Comparison of ENCODE assay signal across 10 mouse cellular contexts in the genomic region with DNA sequence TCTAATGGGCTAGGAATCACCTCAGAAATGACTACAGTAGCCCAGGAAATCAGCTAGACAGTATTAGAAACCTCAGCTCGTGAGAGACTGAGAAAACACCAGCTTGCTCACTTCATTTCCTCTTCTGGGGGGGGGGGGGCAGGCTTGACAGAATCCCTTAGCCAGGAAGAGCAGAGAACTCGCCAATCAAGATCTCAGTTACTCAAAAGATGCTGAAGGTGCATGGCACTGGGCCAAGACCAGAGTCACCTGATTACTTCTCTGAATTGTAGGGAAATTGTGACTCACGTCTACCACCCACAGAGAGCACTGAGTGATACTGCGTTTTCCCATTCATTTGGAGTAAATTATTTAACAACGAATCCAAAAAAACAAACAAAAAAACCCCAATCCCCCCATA. TPM values are rescaled to one million over a fixed set of nuclear protein-coding genes. Genes with fewer than 3 reads are reported as not detected.
DNase-seq lines count a peak whose midpoint lies in the region; ATAC-seq and TF ChIP-seq lines count a peak whose summit lies in the region.
"Had no signal": no experiment of that assay in that cellular context is flagged by ENCODE, and none has a peak within 500 bp of the region (broad histone marks: within the 10 kb centered on the region; RNA-seq: fewer than 3 reads in every experiment).

No protein-coding gene starts in this region.

- no peaks in the 10 kb centered on the region for H3K4me1 ChIP-seq in embryonic facial prominence, embryonic 13.5 days
- 0 out of 2 replicates have a peak, but pooled peaks cover 3% of the 10 kb centered on the region for H3K4me1 ChIP-seq in embryonic facial prominence, embryonic 10.5 days
- peaks cover 2% of the 10 kb centered on the region; the same call in 1 of the 2 replicates for H3K4me1 ChIP-seq in spleen, adult 2 months (ENCODE audit: control insufficient read depth, insufficient read depth, insufficient read length)
- no peaks in the 10 kb centered on the region for H3K4me1 ChIP-seq in stomach, postnatal 0 days (replicated peaks; ENCODE audit: control insufficient read depth, insufficient read depth)
- no peaks in the 10 kb centered on the region for H3K4me1 ChIP-seq in forebrain, embryonic 11.5 days (replicated peaks; ENCODE audit: control insufficient read depth, insufficient read depth, low read length)
- H3K4me1 ChIP-seq: hindbrain, embryonic 12.5 days had no signal

- no peak overlapping the region for H3K4me3 ChIP-seq in embryonic facial prominence, embryonic 13.5 days
- H3K4me3 ChIP-seq in embryonic facial prominence, embryonic 10.5 days, result no peak overlapping the region
- no peak overlapping the region for H3K4me3 ChIP-seq in spleen, adult 2 months (ENCODE audit: extremely low read depth, insufficient read depth, insufficient read length)
- H3K4me3 ChIP-seq in stomach, postnatal 0 days (ENCODE audit: low read depth, low read length), result no peak overlapping the region
- no peak overlapping the region for H3K4me3 ChIP-seq in forebrain, embryonic 11.5 days (ENCODE audit: low read depth, low read length)
- H3K4me3 ChIP-seq: hindbrain, embryonic 12.5 days had no signal

- no peak for ATAC-seq in embryonic facial prominence, embryonic 13.5 days (ENCODE audit: insufficient number of reproducible peaks, insufficient read depth, low FRiP score, low TSS enrichment, low read depth)
- no peak for ATAC-seq in stomach, postnatal 0 days (ENCODE audit: low FRiP score, low TSS enrichment)
- no peak for ATAC-seq in forebrain, embryonic 11.5 days (replicated peaks; ENCODE audit: low FRiP score)
- no peak for ATAC-seq in erythroblast, adult 5-6 weeks (replicated peaks; ENCODE audit: low FRiP score, poor library complexity, severe bottlenecking)

- peak overlapping the region; percentile 19; the same call in 1 of the 2 replicates for H3K27ac ChIP-seq in embryonic facial prominence, embryonic 13.5 days
- no peak overlapping the region for H3K27ac ChIP-seq in embryonic facial prominence, embryonic 10.5 days (replicated peaks)
- H3K27ac ChIP-seq in spleen, adult 2 months (ENCODE audit: insufficient read depth, low read length), result peak overlapping the region; percentile 49
- no peak overlapping the region; the same call in 1 of the 2 replicates for H3K27ac ChIP-seq in stomach, postnatal 0 days (replicated peaks)
- no peak overlapping the region for H3K27ac ChIP-seq in forebrain, embryonic 11.5 days (ENCODE audit: low read depth, low read length)
- H3K27ac ChIP-seq: hindbrain, embryonic 12.5 days had no signal

- TF ChIP-seq POLR2A in spleen, adult 2 months (IDR thresholded peaks at IDR 0.05; ENCODE audit: low read depth, low read length), result no peak

- no peak for TF ChIP-seq CTCF in spleen, adult 2 months (IDR thresholded peaks at IDR 0.05; ENCODE audit: extremely low read depth, insufficient read depth, insufficient read length, insufficient replicate concordance)
- TF ChIP-seq CTCF in stomach, postnatal 0 days (IDR thresholded peaks at IDR 0.05; ENCODE audit: low read depth), result no peak

- no peaks in the 10 kb centered on the region for H3K9me3 ChIP-seq in embryonic facial prominence, embryonic 13.5 days
- no peaks in the 10 kb centered on the region for H3K9me3 ChIP-seq in embryonic facial prominence, embryonic 10.5 days
- H3K9me3 ChIP-seq in stomach, postnatal 0 days (ENCODE audit: control insufficient read depth, low read length), result no peaks in the 10 kb centered on the region
- no peaks in the 10 kb centered on the region for H3K9me3 ChIP-seq in forebrain, embryonic 11.5 days (ENCODE audit: control insufficient read depth, low read length)
- H3K9me3 ChIP-seq: hindbrain, embryonic 12.5 days had no signal

- H3K4me2 ChIP-seq in embryonic facial prominence, embryonic 13.5 days, result no peak overlapping the region
- H3K4me2 ChIP-seq in stomach, postnatal 0 days (replicated peaks; ENCODE audit: low read depth), result no peak overlapping the region
- no peak overlapping the region for H3K4me2 ChIP-seq in forebrain, embryonic 11.5 days (ENCODE audit: low read depth, low read length, severe bottlenecking)
- H3K4me2 ChIP-seq: hindbrain, embryonic 12.5 days had no signal

- no peaks in the 10 kb centered on the region for H3K27me3 ChIP-seq in embryonic facial prominence, embryonic 13.5 days
- H3K27me3 ChIP-seq in embryonic facial prominence, embryonic 10.5 days (replicated peaks; ENCODE audit: low read depth, poor library complexity, severe bottlenecking), result 0 out of 2 replicates have a peak, but pooled peaks cover 5% of the 10 kb centered on the region
- no peaks in the 10 kb centered on the region for H3K27me3 ChIP-seq in spleen, adult 2 months (ENCODE audit: control insufficient read depth, insufficient read depth, low read length)
- H3K27me3 ChIP-seq in stomach, postnatal 0 days (ENCODE audit: control insufficient read depth, insufficient read depth, low read length), result no peaks in the 10 kb centered on the region
- no peaks in the 10 kb centered on the region for H3K27me3 ChIP-seq in forebrain, embryonic 11.5 days (ENCODE audit: control insufficient read depth, insufficient read depth, low read length)

- 48% methylated on average over 5 of the region's 5 CpGs for WGBS in embryonic facial prominence, embryonic 13.5 days
- 71% methylated on average over 5 of the region's 5 CpGs for WGBS in embryonic facial prominence, embryonic 10.5 days
- WGBS in spleen, adult 2 months, result 20% methylated on average over 5 of the region's 5 CpGs
- 16% methylated on average over 5 of the region's 5 CpGs for WGBS in stomach, postnatal 0 days
- 69% methylated on average over 5 of the region's 5 CpGs for WGBS in forebrain, embryonic 11.5 days

- no peak overlapping the region for H3K9ac ChIP-seq in embryonic facial prominence, embryonic 13.5 days
- H3K9ac ChIP-seq in stomach, postnatal 0 days (ENCODE audit: low read length), result no peak overlapping the region
- no peak overlapping the region for H3K9ac ChIP-seq in forebrain, embryonic 11.5 days (ENCODE audit: low read length)
- H3K9ac ChIP-seq: hindbrain, embryonic 12.5 days had no signal

- H3K36me3 ChIP-seq in embryonic facial prominence, embryonic 13.5 days, result 0 out of 2 replicates have a peak, but pooled peaks cover under 1% of the 10 kb centered on the region
- no peaks in the 10 kb centered on the region for H3K36me3 ChIP-seq in embryonic facial prominence, embryonic 10.5 days (replicated peaks)
- no peaks in the 10 kb centered on the region for H3K36me3 ChIP-seq in spleen, adult 2 months (ENCODE audit: control insufficient read depth, insufficient read depth, low read length)
- no peaks in the 10 kb centered on the region for H3K36me3 ChIP-seq in stomach, postnatal 0 days (ENCODE audit: control insufficient read depth, insufficient read depth, low read length)
- H3K36me3 ChIP-seq in forebrain, embryonic 11.5 days (ENCODE audit: control insufficient read depth, insufficient read depth, low read length), result no peaks in the 10 kb centered on the region
- H3K36me3 ChIP-seq: hindbrain, embryonic 12.5 days had no signal

- DNase-seq in embryonic facial prominence, embryonic 10.5 days (ENCODE audit: low spot score), result no peak
- peak; percentile 23 to 66 for DNase-seq in spleen, adult 2 months (ENCODE audit: low read depth in 1 of 2, low spot score in 2 of 2)
- DNase-seq in spleen, postnatal 14 days (ENCODE audit: low spot score in 2 of 2), result no peak
- DNase-seq in kidney, adult 8-10 months, result peak; percentile 30 to 60
- DNase-seq in stomach, postnatal 0 days (ENCODE audit: low spot score), result peak; percentile 75
- no peak for DNase-seq in forebrain, embryonic 11.5 days (ENCODE audit: low spot score)

- TF ChIP-seq EP300 in stomach, postnatal 0 days (optimal IDR thresholded peaks at IDR 0.05), result no peak

RNA-seq across cellular contexts. Expression of a gene that starts 8.2 kb away (rescaled TPM):
- polyA plus RNA-seq in embryonic facial prominence, embryonic 13.5 days (2015; fragmentation: Nextera tagmentation; extraction: Ambion mirVana), result 6.0 and 7.0 TPM in 2 replicates
- polyA plus RNA-seq in embryonic facial prominence, embryonic 10.5 days (2016; fragmentation: Nextera tagmentation; extraction: Ambion mirVana), result 0.83 and 0.88 TPM in 2 replicates
- polyA plus RNA-seq in spleen, adult 2 months (2012; rRNA removed), result 0.83 and 1.2 TPM in 2 replicates
- polyA plus RNA-seq in stomach, postnatal 0 days (2015; fragmentation: Nextera tagmentation; extraction: Ambion mirVana), result 39.8 and 42.2 TPM in 2 replicates
- 0.20 and 0.43 TPM in 2 replicates for polyA plus RNA-seq in forebrain, embryonic 11.5 days (2014; fragmentation: Nextera tagmentation; extraction: Ambion mirVana)
- not detected in 2 replicates for total RNA-seq in erythroblast, adult 5-6 weeks (2015; ENCODE audit: low replicate concordance)
- total RNA-seq in erythroblast, adult 5-6 weeks (2017; ENCODE audit: low replicate concordance), result not detected in 2 replicates
- total RNA-seq: monocyte, adult 5-6 weeks had no signal

RNA-seq across cellular contexts. Expression of a gene that starts 27.5 kb away (rescaled TPM):
- 14.0 and 15.1 TPM in 2 replicates for polyA plus RNA-seq in embryonic facial prominence, embryonic 13.5 days (2015; fragmentation: Nextera tagmentation; extraction: Ambion mirVana)
- 8.9 TPM in 2 replicates for polyA plus RNA-seq in embryonic facial prominence, embryonic 10.5 days (2016; fragmentation: Nextera tagmentation; extraction: Ambion mirVana)
- 6.3 and 7.9 TPM in 2 replicates for polyA plus RNA-seq in spleen, adult 2 months (2012; rRNA removed)
- 15.7 and 15.8 TPM in 2 replicates for polyA plus RNA-seq in stomach, postnatal 0 days (2015; fragmentation: Nextera tagmentation; extraction: Ambion mirVana)
- 12.7 and 14.1 TPM in 2 replicates for polyA plus RNA-seq in forebrain, embryonic 11.5 days (2014; fragmentation: Nextera tagmentation; extraction: Ambion mirVana)
- total RNA-seq in erythroblast, adult 5-6 weeks (2015; ENCODE audit: low replicate concordance), result 1.5 and 5.0 TPM in 2 replicates
- 4.1 and 5.7 TPM in 2 replicates for total RNA-seq in erythroblast, adult 5-6 weeks (2017; ENCODE audit: low replicate concordance)

RNA-seq across cellular contexts. Expression of a gene that starts 53.1 kb away (rescaled TPM):
- 300 and 316 TPM in 2 replicates for polyA plus RNA-seq in embryonic facial prominence, embryonic 13.5 days (2015; fragmentation: Nextera tagmentation; extraction: Ambion mirVana)
- polyA plus RNA-seq in embryonic facial prominence, embryonic 10.5 days (2016; fragmentation: Nextera tagmentation; extraction: Ambion mirVana), result 240 and 247 TPM in 2 replicates
- polyA plus RNA-seq in spleen, adult 2 months (2012; rRNA removed), result 21.1 and 22.2 TPM in 2 replicates
- polyA plus RNA-seq in stomach, postnatal 0 days (2015; fragmentation: Nextera tagmentation; extraction: Ambion mirVana), result 95.9 and 108 TPM in 2 replicates
- 212 and 241 TPM in 2 replicates for polyA plus RNA-seq in forebrain, embryonic 11.5 days (2014; fragmentation: Nextera tagmentation; extraction: Ambion mirVana)
- total RNA-seq in erythroblast, adult 5-6 weeks (2015; ENCODE audit: low replicate concordance), result 63.4 and 116 TPM in 2 replicates
- total RNA-seq in erythroblast, adult 5-6 weeks (2017; ENCODE audit: low replicate concordance), result 91.7 and 120 TPM in 2 replicates

Comparison
In these comparisons a context has a peak if more than half of its experiments do, and no peak if none do; other contexts are left out.
1. H3K27ac ChIP-seq: peak in embryonic facial prominence, embryonic 13.5 days (single experiment) and spleen, adult 2 months (single experiment); none in embryonic facial prominence, embryonic 10.5 days (single experiment), stomach, postnatal 0 days (single experiment) and forebrain, embryonic 11.5 days (single experiment).
2. DNase-seq: peak in spleen, adult 2 months (2 of 2), kidney, adult 8-10 months (2 of 2) and stomach, postnatal 0 days (single experiment); none in embryonic facial prominence, embryonic 10.5 days (single experiment), spleen, postnatal 14 days (0 of 2) and forebrain, embryonic 11.5 days (single experiment).